Mouse (Mus musculus): ENCODE results near the gene Mug2. TPM values are rescaled to one million over a fixed set of nuclear protein-coding genes. Genes with fewer than 3 reads are reported as not detected.
"Not testable (repeated sequence)": the region's sequence is repeated elsewhere in the genome, so short reads cannot be mapped to it uniquely, and the experiment has no call there.

The Mug2 gene
- not detected in 2 replicates for polyA plus RNA-seq (2016; fragmentation: Nextera tagmentation; extraction: Ambion mirVana)

- ATAC-seq; H3K36me3 ChIP-seq; H3K9ac ChIP-seq; H3K27me3 ChIP-seq (replicated peaks); H3K4me3 ChIP-seq; H3K9me3 ChIP-seq (replicated peaks); H3K4me2 ChIP-seq; H3K4me1 ChIP-seq; H3K27ac ChIP-seq: not testable (repeated sequence)
- WGBS (ENCODE audit: insufficient replicate concordance): no CpG with 5 or more reads among the region's 3 CpGs
Measured at GRCm38 (mm10) chr6:122006461-122006860, at the start of gene Mug2. Gene Mug2 (plus strand): TSS chr6:122006761.

- WGBS (ENCODE audit: insufficient replicate concordance): 73% methylated on average over 16 of the region's 16 CpGs
- H3K36me3 ChIP-seq; H3K9ac ChIP-seq; H3K27ac ChIP-seq; H3K4me1 ChIP-seq; H3K27me3 ChIP-seq (replicated peaks); H3K4me3 ChIP-seq; ATAC-seq; H3K4me2 ChIP-seq: not testable (repeated sequence)
- peaks cover 11% of the 10 kb centered on the region; the same call in 1 of the 2 replicates for H3K9me3 ChIP-seq (replicated peaks)
Measured at GRCm38 (mm10) chr6:121957803-121958349, 48.7 kb upstream of the Mug2 start.

GRCm38 (mm10) chr6:121975701-121976100 lies 30.9 kb upstream of the Mug2 start:
- Histone ChIP-seq H3K4me3 (no peak overlapping the region), H3K9ac (no peak overlapping the region), H3K27me3 (replicated peaks) (no peaks in the 10 kb centered on the region), H3K4me1 (no peaks in the 10 kb centered on the region), H3K4me2 (no peak overlapping the region), H3K36me3 (no peaks in the 10 kb centered on the region), H3K27ac (no peak overlapping the region), H3K9me3 (replicated peaks) (0 out of 2 replicates have a peak, but pooled peaks cover 12% of the 10 kb centered on the region)
- ATAC-seq: no peak
- WGBS (ENCODE audit: insufficient replicate concordance): 57% methylated on average over 7 of the region's 7 CpGs

- Histone ChIP-seq H3K9me3 (replicated peaks) (peaks cover 11% of the 10 kb centered on the region; the same call in 1 of the 2 replicates), H3K27ac (no peak overlapping the region), H3K9ac (no peak overlapping the region)
Measured at GRCm38 (mm10) chr6:122100904-122101303, 94.3 kb downstream of the Mug2 start.

GRCm38 (mm10) chr6:122101671-122102070 lies 95.1 kb downstream of the Mug2 start:
- no peaks in the 10 kb centered on the region for H3K4me1 ChIP-seq
- H3K4me3 ChIP-seq: no peak overlapping the region
- no peak overlapping the region for H3K4me2 ChIP-seq
- WGBS (ENCODE audit: insufficient replicate concordance): 41% methylated on average over 1 of the region's 1 CpGs
- H3K9me3 ChIP-seq (replicated peaks): peaks cover 11% of the 10 kb centered on the region; the same call in 1 of the 2 replicates
- no peak overlapping the region for H3K9ac ChIP-seq
- no peak overlapping the region for H3K27ac ChIP-seq
- no peaks in the 10 kb centered on the region for H3K36me3 ChIP-seq
- ATAC-seq: no peak
- H3K27me3 ChIP-seq (replicated peaks): no peaks in the 10 kb centered on the region

More at GRCm38 (mm10) chr6:122100904-122101303, 94.3 kb downstream of the Mug2 start:
- no peak overlapping the region for H3K4me2 ChIP-seq
- no peaks in the 10 kb centered on the region for H3K4me1 ChIP-seq
- no peak for ATAC-seq
- no peaks in the 10 kb centered on the region for H3K36me3 ChIP-seq
- H3K4me3 ChIP-seq: no peak overlapping the region
- 66% methylated on average over 4 of the region's 4 CpGs for WGBS (ENCODE audit: insufficient replicate concordance)
- no peaks in the 10 kb centered on the region for H3K27me3 ChIP-seq (replicated peaks)

GRCm38 (mm10) chr6:122116963-122117362 lies 110.4 kb downstream of the Mug2 start:
- no peak for ATAC-seq
- H3K4me2 ChIP-seq: no peak overlapping the region
- WGBS (ENCODE audit: insufficient replicate concordance): 78% methylated on average over 24 of the region's 24 CpGs
- no peaks in the 10 kb centered on the region for H3K4me1 ChIP-seq
- no peaks in the 10 kb centered on the region for H3K36me3 ChIP-seq
- H3K4me3 ChIP-seq: no peak overlapping the region
- peaks cover 46% of the 10 kb centered on the region for H3K9me3 ChIP-seq (replicated peaks)
- H3K27ac ChIP-seq: no peak overlapping the region
- H3K9ac ChIP-seq: no peak overlapping the region
- H3K27me3 ChIP-seq (replicated peaks): no peaks in the 10 kb centered on the region

- Histone ChIP-seq H3K4me1 (no peaks in the 10 kb centered on the region), H3K27ac (no peak overlapping the region), H3K9ac (no peak overlapping the region), H3K36me3 (no peaks in the 10 kb centered on the region), H3K9me3 (replicated peaks) (peaks cover 2% of the 10 kb centered on the region; the same call in 1 of the 2 replicates), H3K4me3 (no peak overlapping the region), H3K4me2 (no peak overlapping the region), H3K27me3 (replicated peaks) (no peaks in the 10 kb centered on the region)
- ATAC-seq: no peak
- WGBS (ENCODE audit: insufficient replicate concordance): 38% methylated on average over 2 of the region's 2 CpGs
Measured at GRCm38 (mm10) chr6:122129521-122129920, 123.0 kb downstream of the Mug2 start.

Other genes starting within 250 kb of the Mug2 start
- gene Mug1, start 168.2 kb upstream of the Mug2 start, polyA plus RNA-seq (2016; fragmentation: Nextera tagmentation; extraction: Ambion mirVana): 0.05 TPM in 1 of 2 replicates, not detected in the other

Measured in liver, embryonic 12.5 days (tissue).